Mouse (Mus musculus): ENCODE results near the gene Tppp3.

- TF ChIP-seq CTCF (conservative IDR thresholded peaks at IDR 0.05; ENCODE audit: insufficient read depth, insufficient read length, low read depth, low read length) (no peak), POLR2A (IDR thresholded peaks at IDR 0.05; ENCODE audit: low read depth, low read length) (no peak)
These were observed 2.2 kb downstream of the Tppp3 start for GRCm38 (mm10) chr8:105469041-105469695.

All from kidney, adult 2 months (tissue).